Mouse (Mus musculus) limb, embryonic 11.5 days (tissue): ENCODE results near the gene Med27. TPM values are rescaled to one million over a fixed set of nuclear protein-coding genes. Genes with fewer than 3 reads are reported as not detected.

Source experiments
- ATAC-seq: fragments of 200-750 bp; cut with Nextera tagmentation; 2 replicates; pipeline ENCODE4 v1.8.0; 2017; ENCODE audit warnings: low read depth; ENCODE audit not compliant: insufficient number of reproducible peaks, low FRiP score, low TSS enrichment
- DNase-seq: peaks from one replicate; pipeline ENCODE4 v3.0.0-alpha.2; 2015; ENCODE audit warnings: low spot score
- H3K27ac ChIP-seq: fragments of 300-500 bp; sonication (generic); replicated peaks from 2 replicates; pipeline ENCODE4 v1.5.1; 2014; ENCODE audit warnings: low read depth, mild to moderate bottlenecking, low read length
- H3K27me3 ChIP-seq: fragments of 300-500 bp; sonication (generic); 2 replicates; pipeline ENCODE4 v1.6.1; 2014; ENCODE audit warnings: mild to moderate bottlenecking, low read length, mixed read lengths; ENCODE audit not compliant: control insufficient read depth, insufficient read depth
- H3K36me3 ChIP-seq: fragments of 300-500 bp; sonication (generic); 2 replicates; pipeline ENCODE4 v1.6.1; 2014; ENCODE audit warnings: mild to moderate bottlenecking, low read length, moderate library complexity, mixed read lengths; ENCODE audit not compliant: control insufficient read depth, insufficient read depth
- H3K4me1 ChIP-seq: fragments of 300-500 bp; sonication (generic); 2 replicates; pipeline ENCODE4 v1.6.1; 2014; ENCODE audit warnings: low read length, mixed read lengths; ENCODE audit not compliant: control insufficient read depth, insufficient read depth
- H3K4me2 ChIP-seq: fragments of 300-500 bp; sonication (generic); 2 replicates; pipeline ENCODE4 v1.6.1; 2014; ENCODE audit warnings: low read depth, mild to moderate bottlenecking, moderate library complexity; ENCODE audit not compliant: severe bottlenecking
- H3K4me3 ChIP-seq: fragments of 300-500 bp; sonication (generic); 2 replicates; pipeline ENCODE4 v1.5.1; 2014; ENCODE audit warnings: low read depth, low read length
- H3K9ac ChIP-seq: fragments of 300-500 bp; sonication (generic); 2 replicates; pipeline ENCODE4 v1.6.1; 2014; ENCODE audit warnings: mild to moderate bottlenecking, low read length
- H3K9me3 ChIP-seq: fragments of 300-500 bp; sonication (generic); 2 replicates; pipeline ENCODE4 v1.6.1; 2016; ENCODE audit warnings: low read length; ENCODE audit not compliant: control insufficient read depth
- WGBS: fragments of 180-500 bp; shearing (Covaris S2); extraction: QIAGEN DNeasy Blood & Tissue Kit; methylation state at CpG from one replicate; pipeline ENCODE4 v1.1.7; 2014; 5-methylcytosine and 5-hydroxymethylcytosine counted together
- polyA plus RNA-seq: library from polyadenylated mRNA; unstranded; fragments of >200 nt; fragmentation: Nextera tagmentation; extraction: Ambion mirVana; gene quantifications from 2 replicates; pipeline ENCODE4 v1.2.1, GENCODE M21; 2014

Gene Med27
- polyA plus RNA-seq, 1 experiment from 2014 or later = 56.3 TPM

GRCm38 (mm10) chr2:29536481-29536880 lies 189.9 kb downstream of the Med27 start:
- 87% methylated on average over 9 of the region's 9 CpGs for WGBS
- H3K36me3 ChIP-seq = no peaks in the 10 kb centered on the region
- no peak overlapping the region for H3K4me2 ChIP-seq
- H3K4me3 ChIP-seq = no peak overlapping the region
- DNase-seq = no peak
- no peak for ATAC-seq
- H3K27ac ChIP-seq = no peak overlapping the region
- H3K4me1 ChIP-seq = no peaks in the 10 kb centered on the region
- H3K9me3 ChIP-seq = no peaks in the 10 kb centered on the region
- H3K27me3 ChIP-seq = no peaks in the 10 kb centered on the region
- no peak overlapping the region for H3K9ac ChIP-seq

- Histone ChIP-seq H3K4me1 (no peaks in the 10 kb centered on the region), H3K27me3 (no peaks in the 10 kb centered on the region), H3K4me3 (no peak overlapping the region), H3K4me2 (no peak overlapping the region), H3K9ac (no peak overlapping the region), H3K27ac (no peak overlapping the region), H3K36me3 (no peaks in the 10 kb centered on the region), H3K9me3 (no peaks in the 10 kb centered on the region)
- ATAC-seq (no peak), DNase-seq (no peak)
- 81% methylated on average over 8 of the region's 8 CpGs for WGBS
These were observed 190.7 kb downstream of the Med27 start for GRCm38 (mm10) chr2:29537334-29537733.

GRCm38 (mm10) chr2:29542039-29542438 lies 195.4 kb downstream of the Med27 start:
- Histone ChIP-seq H3K4me2 (no peak overlapping the region), H3K9me3 (no peaks in the 10 kb centered on the region), H3K4me1 (peaks cover 6% of the 10 kb centered on the region; the same call in 1 of the 2 replicates), H3K27me3 (no peaks in the 10 kb centered on the region), H3K36me3 (no peaks in the 10 kb centered on the region), H3K4me3 (no peak overlapping the region), H3K27ac (no peak overlapping the region), H3K9ac (no peak overlapping the region)
- WGBS = 82% methylated on average over 13 of the region's 13 CpGs
- no peak for ATAC-seq
- DNase-seq = no peak

- 18% methylated on average over 12 of the region's 12 CpGs for WGBS
- H3K36me3 ChIP-seq = no peaks in the 10 kb centered on the region
- DNase-seq (no peak), ATAC-seq (no peak)
- peak overlapping the region; percentile 11; the same call in 1 of the 2 replicates for H3K4me2 ChIP-seq
- H3K9me3 ChIP-seq = no peaks in the 10 kb centered on the region
- no peak overlapping the region for H3K27ac ChIP-seq
- no peak overlapping the region for H3K4me3 ChIP-seq
- H3K9ac ChIP-seq = no peak overlapping the region
- H3K4me1 ChIP-seq = peaks cover 7% of the 10 kb centered on the region; the same call in 1 of the 2 replicates
- no peaks in the 10 kb centered on the region for H3K27me3 ChIP-seq
These were observed 200.0 kb downstream of the Med27 start for GRCm38 (mm10) chr2:29546571-29546970.

GRCm38 (mm10) chr2:29551816-29552585 lies 205.4 kb downstream of the Med27 start:
- Histone ChIP-seq H3K27ac (no peak overlapping the region), H3K4me1 (peaks cover 1% of the 10 kb centered on the region; the same call in 1 of the 2 replicates), H3K4me2 (no peak overlapping the region), H3K9me3 (no peaks in the 10 kb centered on the region), H3K4me3 (no peak overlapping the region), H3K36me3 (no peaks in the 10 kb centered on the region), H3K9ac (no peak overlapping the region), H3K27me3 (no peaks in the 10 kb centered on the region)
- WGBS = 78% methylated on average over 7 of the region's 7 CpGs
- ATAC-seq (no peak), DNase-seq (no peak)

GRCm38 (mm10) chr2:29553945-29554634 lies 207.5 kb downstream of the Med27 start:
- Histone ChIP-seq H3K9me3 (no peaks in the 10 kb centered on the region), H3K36me3 (no peaks in the 10 kb centered on the region), H3K4me1 (no peaks in the 10 kb centered on the region), H3K4me3 (no peak overlapping the region), H3K27me3 (no peaks in the 10 kb centered on the region), H3K4me2 (no peak overlapping the region), H3K9ac (no peak overlapping the region), H3K27ac (no peak overlapping the region)
- 65% methylated on average over 4 of the region's 4 CpGs for WGBS
- ATAC-seq (no peak), DNase-seq (peak; percentile 57)

- WGBS = 90% methylated on average over 6 of the region's 6 CpGs
- no peak overlapping the region for H3K4me2 ChIP-seq
- no peaks in the 10 kb centered on the region for H3K9me3 ChIP-seq
- ATAC-seq (no peak), DNase-seq (no peak)
- H3K36me3 ChIP-seq = no peaks in the 10 kb centered on the region
- H3K4me1 ChIP-seq = no peaks in the 10 kb centered on the region
- H3K9ac ChIP-seq = no peak overlapping the region
- H3K27ac ChIP-seq = no peak overlapping the region
- H3K27me3 ChIP-seq = no peaks in the 10 kb centered on the region
- H3K4me3 ChIP-seq = no peak overlapping the region
These were observed 211.9 kb downstream of the Med27 start for GRCm38 (mm10) chr2:29558561-29558960.

- WGBS = 90% methylated on average over 3 of the region's 3 CpGs
These were observed 213.3 kb downstream of the Med27 start for GRCm38 (mm10) chr2:29559955-29560354.

More at GRCm38 (mm10) chr2:29559955-29560354, 213.3 kb downstream of the Med27 start:
- Histone ChIP-seq H3K9me3 (no peaks in the 10 kb centered on the region), H3K4me3 (no peak overlapping the region), H3K27me3 (no peaks in the 10 kb centered on the region), H3K27ac (no peak overlapping the region), H3K9ac (no peak overlapping the region), H3K36me3 (no peaks in the 10 kb centered on the region), H3K4me2 (no peak overlapping the region), H3K4me1 (no peaks in the 10 kb centered on the region)
- no peak for ATAC-seq
- DNase-seq = no peak
